Mouse (Mus musculus) bone marrow, adult 2 months (tissue): Measurements from ENCODE around the gene Gm973.

Experiments used
- CTCF ChIP-seq: fragments of 200-500 bp; IDR thresholded peaks from 2 replicates; pipeline ENCODE4 v1.5.1; 2011; ENCODE audit warnings: low read length, control low read depth; ENCODE audit not compliant: control insufficient read depth, insufficient read depth
- POLR2A ChIP-seq: fragments of 200-500 bp; IDR thresholded peaks from 2 replicates; pipeline ENCODE4 v1.6.1; 2011; ENCODE audit warnings: low read depth, mild to moderate bottlenecking, control low read depth, low read length, borderline replicate concordance; ENCODE audit not compliant: control insufficient read depth

DNA sequence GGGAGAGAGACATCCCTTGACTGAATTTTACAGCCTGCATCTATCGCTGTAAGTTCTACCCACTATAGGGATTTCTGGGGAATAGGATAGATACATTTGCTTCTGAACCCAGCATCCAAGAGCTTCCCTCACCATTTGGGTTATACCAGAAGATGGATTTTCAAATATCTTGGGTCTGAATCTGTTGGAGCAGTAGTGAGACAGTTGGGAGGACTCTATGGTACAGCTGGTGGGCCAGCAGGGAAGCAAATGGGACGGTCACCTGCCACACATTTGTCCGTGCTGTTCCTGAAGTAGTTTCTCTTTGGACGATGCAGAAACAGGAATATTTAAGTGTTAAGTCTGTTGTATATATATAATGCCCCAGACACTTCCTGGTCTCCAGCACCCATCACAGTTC, 51.5 kb downstream of the Gm973 start:
- TF ChIP-seq POLR2A (no peak), CTCF (no peak)
